Mouse (Mus musculus) thymus, adult 2 months (tissue): Measurements from ENCODE around the gene Adam10.
A peak's percentile ranks its signal among the peaks of the same experiment; 100 is the strongest.

ENCODE experiments used
- CTCF ChIP-seq: fragments of 200-500 bp; IDR thresholded peaks from 2 replicates; pipeline ENCODE4 v1.5.1; 2012; ENCODE audit warnings: mild to moderate bottlenecking, control low read depth, low read length, moderate library complexity, borderline replicate concordance; ENCODE audit not compliant: control insufficient read depth, poor library complexity, insufficient read depth; ENCODE audit errors: extremely low read depth
- POLR2A ChIP-seq: fragments of 200-500 bp; IDR thresholded peaks from 2 replicates; pipeline ENCODE4 v1.6.1; 2012; ENCODE audit warnings: mild to moderate bottlenecking, low read length, control low read depth, moderate library complexity; ENCODE audit not compliant: control insufficient read depth, poor library complexity, insufficient read depth; ENCODE audit errors: extremely low read depth

GRCm38 (mm10) chr9:70657013-70657967 lies 21.5 kb upstream of the Adam10 start, which contains the start of gene Mindy2:
- TF ChIP-seq POLR2A (peak; percentile 97), CTCF (peak; percentile 74)
